7 mouse cellular contexts compared by ENCODE assay signal in genomic region chr4:118526408-118527334, GRCm38 (mm10). TPM values are rescaled to one million over a fixed set of nuclear protein-coding genes. Genes with fewer than 3 reads are reported as not detected.
DNase-seq lines count a peak whose midpoint lies in the region; ATAC-seq lines count a peak whose summit lies in the region.

TSS of gene 2610528J11Rik (plus strand) at chr4:118526999.

- no peak within 1 kb of the TSS for H3K9ac ChIP-seq in embryonic facial prominence, embryonic 14.5 days (ENCODE audit: low read depth, low read length)

- H3K4me2 ChIP-seq in embryonic facial prominence, embryonic 14.5 days (ENCODE audit: low read depth, low read length) = peak within 1 kb of the TSS; percentile 35

- peak within 1 kb of the TSS; percentile 17 for H3K4me3 ChIP-seq in embryonic facial prominence, embryonic 14.5 days (ENCODE audit: low read depth, low read length)

- H3K4me1 ChIP-seq in embryonic facial prominence, embryonic 14.5 days (ENCODE audit: control insufficient read depth, insufficient read depth, low read length) = peaks cover 4% of the 10 kb centered on the region; the same call in 1 of the 2 replicates

- H3K27ac ChIP-seq in embryonic facial prominence, embryonic 14.5 days (replicated peaks; ENCODE audit: low read depth, low read length) = no peak within 1 kb of the TSS

- H3K27me3 ChIP-seq in embryonic facial prominence, embryonic 14.5 days (replicated peaks; ENCODE audit: control insufficient read depth, insufficient read depth, low read length) = no peaks in the 10 kb centered on the region

- H3K9me3 ChIP-seq in embryonic facial prominence, embryonic 14.5 days (ENCODE audit: control insufficient read depth, low read length) = no peaks in the 10 kb centered on the region

- peak; percentile 53 for DNase-seq in R1 (ENCODE audit: low read depth, low spot score)
- DNase-seq in embryonic facial prominence, embryonic 14.5 days (ENCODE audit: low spot score) = peak; percentile 62
- DNase-seq in kidney, postnatal 4 days = peak; percentile 78 to 88
- DNase-seq in lung, postnatal 14 days = peak; percentile 70
- no peak for DNase-seq in adipocyte (ENCODE audit: low spot score)
- no peak for DNase-seq in MN1 (ENCODE audit: low spot score)
- DNase-seq in spleen, adult 12 weeks (ENCODE audit: low spot score) = no peak

- no peaks in the 10 kb centered on the region for H3K36me3 ChIP-seq in embryonic facial prominence, embryonic 14.5 days (ENCODE audit: control insufficient read depth, insufficient read depth, low read length)

- ATAC-seq in embryonic facial prominence, embryonic 14.5 days (ENCODE audit: low read depth) = peak; percentile 53; the same call in 1 of the 2 replicates

- WGBS in embryonic facial prominence, embryonic 14.5 days = 31% methylated on average over 17 of the region's 17 CpGs

RNA-seq across cellular contexts. Expression of gene 2610528J11Rik, which starts in this region (rescaled TPM):
- 6.1 and 8.2 TPM in 2 replicates for polyA plus RNA-seq in embryonic facial prominence, embryonic 14.5 days (2014; fragmentation: Nextera tagmentation; extraction: Ambion mirVana)

Comparison
In these comparisons a context has a peak if more than half of its experiments do, and no peak if none do; other contexts are left out.
1. DNase-seq: peak in R1 (single experiment), embryonic facial prominence, embryonic 14.5 days (single experiment), kidney, postnatal 4 days (2 of 2) and lung, postnatal 14 days (single experiment); none in adipocyte (single experiment), MN1 (single experiment) and spleen, adult 12 weeks (single experiment).